Mouse (Mus musculus) hindbrain, postnatal 0 days (tissue): ENCODE measurements at regions not wholly inside any gene's neighbourhood (a gene's known extent, or its start where the extent isn't known, plus 50 kb on each side); places are given as distances from the start of the nearest gene placed in this dataset.

ENCODE experiments used
- ATAC-seq: fragments of 200-750 bp; cut with Nextera tagmentation; 2 replicates; pipeline ENCODE4 v1.8.0; 2017; ENCODE audit warnings: mild to moderate bottlenecking, moderate TSS enrichment, moderate library complexity
- DNase-seq: peaks from one replicate; pipeline ENCODE4 v3.0.0-alpha.2; 2015; ENCODE audit warnings: low spot score
- H3K27ac ChIP-seq: fragments of 300-500 bp; sonication (generic); 2 replicates; pipeline ENCODE4 v1.5.1; 2014; ENCODE audit warnings: mild to moderate bottlenecking
- H3K27me3 ChIP-seq: fragments of 300-500 bp; sonication (generic); 2 replicates; pipeline ENCODE4 v1.6.1; 2014; ENCODE audit warnings: low read length, mixed read lengths; ENCODE audit not compliant: insufficient read depth
- H3K36me3 ChIP-seq: fragments of 300-500 bp; sonication (generic); 2 replicates; pipeline ENCODE4 v1.6.1; 2014; ENCODE audit warnings: low read length, mixed read lengths; ENCODE audit not compliant: insufficient read depth
- H3K4me1 ChIP-seq: fragments of 300-500 bp; sonication (generic); 2 replicates; pipeline ENCODE4 v1.6.1; 2014; ENCODE audit warnings: antibody characterized with exemption, low read length, mixed read lengths; ENCODE audit not compliant: insufficient read depth
- H3K4me2 ChIP-seq: fragments of 300-500 bp; sonication (generic); 2 replicates; pipeline ENCODE4 v1.6.1; 2014; ENCODE audit warnings: low read depth, mild to moderate bottlenecking, low read length, moderate library complexity, mixed read lengths
- H3K4me3 ChIP-seq: fragments of 300-500 bp; sonication (generic); 2 replicates; pipeline ENCODE4 v1.5.1; 2014; ENCODE audit warnings: low read length
- H3K9ac ChIP-seq: fragments of 300-500 bp; sonication (generic); replicated peaks from 2 replicates; pipeline ENCODE4 v1.6.1; 2014; ENCODE audit warnings: mild to moderate bottlenecking, low read length, moderate library complexity, mixed read lengths
- H3K9me3 ChIP-seq: fragments of 300-500 bp; sonication (generic); 2 replicates; pipeline ENCODE4 v1.6.1; 2016; ENCODE audit warnings: low read length, mixed read lengths
- CTCF ChIP-seq: IDR thresholded peaks from 2 replicates; pipeline ENCODE4 v1.5.1; 2016; ENCODE audit warnings: antibody characterized with exemption, control low read depth, low read depth
- WGBS: fragments of 180-500 bp; shearing (Covaris S2); extraction: QIAGEN DNeasy Blood & Tissue Kit; methylation state at CpG from one replicate; pipeline ENCODE4 v1.1.7; 2014; 5-methylcytosine and 5-hydroxymethylcytosine counted together

DNA sequence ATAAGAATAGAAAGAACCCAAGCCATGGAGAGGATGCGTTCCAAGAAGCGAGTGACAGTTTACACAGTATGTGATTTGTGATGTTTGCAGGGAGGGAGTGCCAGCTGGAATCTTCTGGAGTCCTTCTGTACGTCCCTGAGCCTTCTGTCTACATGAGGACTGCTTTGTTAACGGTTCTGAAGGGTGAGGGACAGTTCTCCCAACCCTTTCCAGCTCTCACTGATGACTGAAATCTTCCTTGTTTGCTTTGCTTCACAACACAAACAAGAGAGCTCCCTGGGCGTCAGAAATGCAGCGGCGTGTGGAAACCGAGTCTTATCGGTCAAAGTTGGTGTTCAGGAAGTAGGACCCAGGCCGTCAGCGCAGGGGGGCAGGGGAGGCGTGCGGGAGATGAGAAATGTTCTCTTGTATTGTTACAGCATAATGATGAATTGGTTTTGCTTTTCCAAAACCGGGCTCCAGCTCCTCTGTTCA lies 112.2 kb upstream of the Npvf start:
- no peak overlapping the region for H3K4me3 ChIP-seq
- H3K27me3 ChIP-seq: no peaks in the 10 kb centered on the region
- no peak overlapping the region for H3K9ac ChIP-seq
- H3K9me3 ChIP-seq: no peaks in the 10 kb centered on the region
- DNase-seq: peak; percentile 17
- no peak overlapping the region for H3K4me2 ChIP-seq
- no peaks in the 10 kb centered on the region for H3K36me3 ChIP-seq
- peaks cover 5% of the 10 kb centered on the region; the same call in 1 of the 2 replicates for H3K4me1 ChIP-seq
- WGBS: 34% methylated on average over 14 of the region's 14 CpGs
- no peak for TF ChIP-seq CTCF
- H3K27ac ChIP-seq: no peak overlapping the region
- ATAC-seq: peak; percentile 55; the same call in 1 of the 2 replicates

DNA sequence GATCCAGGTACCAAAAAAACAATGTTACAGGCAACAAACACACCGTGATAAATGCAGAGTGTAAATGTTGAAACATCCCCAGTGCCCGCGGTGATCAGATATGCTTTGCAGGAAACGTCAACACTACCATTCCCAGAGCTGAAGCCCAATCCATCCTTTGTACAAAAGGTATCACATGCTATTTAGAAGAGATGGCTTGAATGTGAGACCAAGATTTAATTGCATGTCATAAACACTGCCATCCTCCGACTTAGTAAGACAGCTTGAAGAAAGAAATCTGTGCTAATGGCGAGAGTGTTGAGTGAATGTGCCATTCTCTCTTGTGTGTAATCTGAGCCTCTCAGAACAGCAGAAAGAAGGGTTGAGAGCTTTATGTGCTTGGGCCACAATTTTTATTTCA lies 112.9 kb upstream of the Npvf start:
- peak; percentile 17 for DNase-seq
- H3K4me3 ChIP-seq: no peak overlapping the region
- H3K9ac ChIP-seq: no peak overlapping the region
- H3K9me3 ChIP-seq: no peaks in the 10 kb centered on the region
- H3K27me3 ChIP-seq: no peaks in the 10 kb centered on the region
- ATAC-seq: no peak
- WGBS: 52% methylated on average over 6 of the region's 6 CpGs
- no peak overlapping the region for H3K4me2 ChIP-seq
- no peak overlapping the region for H3K27ac ChIP-seq
- H3K36me3 ChIP-seq: no peaks in the 10 kb centered on the region
- H3K4me1 ChIP-seq: peaks cover 5% of the 10 kb centered on the region; the same call in 1 of the 2 replicates
- no peak for TF ChIP-seq CTCF

- TF ChIP-seq CTCF: no peak
- H3K9me3 ChIP-seq: no peaks in the 10 kb centered on the region
- no peak overlapping the region for H3K27ac ChIP-seq
- no peaks in the 10 kb centered on the region for H3K27me3 ChIP-seq
- H3K36me3 ChIP-seq: no peaks in the 10 kb centered on the region
- H3K4me3 ChIP-seq: no peak overlapping the region
- no peak overlapping the region for H3K4me2 ChIP-seq
- peaks cover 5% of the 10 kb centered on the region; the same call in 1 of the 2 replicates for H3K4me1 ChIP-seq
- DNase-seq: no peak
- H3K9ac ChIP-seq: no peak overlapping the region
- no peak for ATAC-seq
- 85% methylated on average over 4 of the region's 4 CpGs for WGBS
Measured at GRCm38 (mm10) chr6:50767827-50768226, 113.6 kb upstream of the Npvf start.

DNA sequence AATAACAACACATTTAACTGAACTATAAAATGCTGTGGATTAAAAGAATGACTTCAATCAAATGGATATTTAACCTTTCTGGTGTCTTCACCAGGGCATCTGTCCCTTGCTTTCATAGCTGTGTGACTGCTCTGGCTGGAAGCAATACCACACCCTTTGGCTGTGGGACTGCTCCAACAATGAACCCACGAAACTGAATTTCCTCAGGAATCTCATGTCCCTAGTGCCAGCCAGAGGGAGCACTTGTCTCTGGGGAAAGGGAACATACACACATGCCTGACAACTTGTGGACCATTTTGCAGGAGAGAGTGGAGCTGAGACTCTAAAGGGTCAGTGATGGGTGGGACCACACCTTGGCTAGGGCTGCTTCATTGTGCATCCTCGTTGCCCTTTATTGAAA lies 114.9 kb upstream of the Npvf start:
- H3K36me3 ChIP-seq: no peaks in the 10 kb centered on the region
- no peak overlapping the region for H3K9ac ChIP-seq
- no peak for ATAC-seq
- no peak overlapping the region for H3K4me3 ChIP-seq
- H3K27ac ChIP-seq: no peak overlapping the region
- TF ChIP-seq CTCF: peak; percentile 28; the same call in 1 of the 2 replicates
- DNase-seq: no peak
- no peaks in the 10 kb centered on the region for H3K27me3 ChIP-seq
- H3K4me1 ChIP-seq: peaks cover 5% of the 10 kb centered on the region; the same call in 1 of the 2 replicates
- H3K4me2 ChIP-seq: no peak overlapping the region
- H3K9me3 ChIP-seq: no peaks in the 10 kb centered on the region
- 76% methylated on average over 2 of the region's 2 CpGs for WGBS

- no peaks in the 10 kb centered on the region for H3K36me3 ChIP-seq
- TF ChIP-seq CTCF: no peak
- no peak overlapping the region for H3K4me3 ChIP-seq
- H3K4me1 ChIP-seq: peaks cover 7% of the 10 kb centered on the region
- no peak for ATAC-seq
- no peak for DNase-seq
- H3K27me3 ChIP-seq: no peaks in the 10 kb centered on the region
- 60% methylated on average over 3 of the region's 3 CpGs for WGBS
- H3K9me3 ChIP-seq: no peaks in the 10 kb centered on the region
- no peak overlapping the region for H3K4me2 ChIP-seq
- no peak overlapping the region for H3K9ac ChIP-seq
- no peak overlapping the region for H3K27ac ChIP-seq
Measured at GRCm38 (mm10) chr6:50770481-50770880, 116.2 kb upstream of the Npvf start.

- Histone ChIP-seq H3K27me3 (no peaks in the 10 kb centered on the region), H3K9ac (no peak overlapping the region), H3K36me3 (no peaks in the 10 kb centered on the region), H3K9me3 (no peaks in the 10 kb centered on the region), H3K27ac (peak overlapping the region; percentile 83), H3K4me1 (peaks cover 10% of the 10 kb centered on the region; the same call in 1 of the 2 replicates), H3K4me2 (no peak overlapping the region), H3K4me3 (no peak overlapping the region)
- WGBS: 27% methylated on average over 4 of the region's 4 CpGs
- peak; percentile 32; the same call in 1 of the 2 replicates for ATAC-seq
- DNase-seq: peak; percentile 26
- no peak for TF ChIP-seq CTCF
Measured at GRCm38 (mm10) chr6:50775637-50776036, 121.4 kb upstream of the Npvf start.

GRCm38 (mm10) chr6:50776236-50776832 lies 122.1 kb upstream of the Npvf start:
- Histone ChIP-seq H3K9ac (peak overlapping the region; percentile 30), H3K9me3 (no peaks in the 10 kb centered on the region), H3K27me3 (no peaks in the 10 kb centered on the region), H3K36me3 (no peaks in the 10 kb centered on the region), H3K4me3 (no peak overlapping the region), H3K4me1 (peaks cover 14% of the 10 kb centered on the region; the same call in 1 of the 2 replicates), H3K27ac (peak overlapping the region; percentile 83), H3K4me2 (peak overlapping the region; percentile 34; the same call in 1 of the 2 replicates)
- WGBS: 20% methylated on average over 11 of the region's 11 CpGs
- ATAC-seq (no peak), DNase-seq (no peak)
- no peak for TF ChIP-seq CTCF
